Mouse (Mus musculus) midbrain, embryonic 10.5 days (tissue): ENCODE measurements around the gene Pomp. TPM values are rescaled to one million over a fixed set of nuclear protein-coding genes. Genes with fewer than 3 reads are reported as not detected.
A peak's percentile ranks its signal among the peaks of the same experiment; 100 is the strongest.

Experiments used
- DNase-seq: peaks from one replicate; pipeline ENCODE4 v3.0.0-alpha.2; 2017; ENCODE audit warnings: low spot score
- H3K27ac ChIP-seq: fragments of 300-500 bp; sonication (generic); replicated peaks from 2 replicates; pipeline ENCODE4 v1.5.1; 2016; ENCODE audit warnings: mild to moderate bottlenecking
- H3K27me3 ChIP-seq: fragments of 300-500 bp; sonication (generic); 2 replicates; pipeline ENCODE4 v1.6.1; 2016; ENCODE audit warnings: low read depth, mild to moderate bottlenecking; ENCODE audit not compliant: poor library complexity, severe bottlenecking
- H3K36me3 ChIP-seq: fragments of 300-500 bp; sonication (generic); 2 replicates; pipeline ENCODE4 v1.6.1; 2016; ENCODE audit warnings: mild to moderate bottlenecking, moderate library complexity
- H3K4me1 ChIP-seq: fragments of 300-500 bp; sonication (generic); 2 replicates; pipeline ENCODE4 v1.6.1; 2016
- H3K4me3 ChIP-seq: fragments of 300-500 bp; sonication (generic); 2 replicates; pipeline ENCODE4 v1.5.1; 2016; ENCODE audit warnings: mild to moderate bottlenecking, moderate library complexity
- H3K9me3 ChIP-seq: fragments of 300-500 bp; sonication (generic); replicated peaks from 2 replicates; pipeline ENCODE4 v1.6.1; 2016; ENCODE audit warnings: mild to moderate bottlenecking
- WGBS: fragments of 180-500 bp; shearing (Covaris S2); methylation state at CpG from one replicate; pipeline ENCODE4 v1.1.7; 2016; 5-methylcytosine and 5-hydroxymethylcytosine counted together
- polyA plus RNA-seq: library from polyadenylated mRNA; unstranded; fragments of >200 nt; fragmentation: Nextera tagmentation; extraction: Ambion mirVana; gene quantifications from 2 replicates; pipeline ENCODE4 v1.2.1, GENCODE M21; 2016

Pomp gene
- polyA plus RNA-seq, result 505 and 557 TPM in 2 replicates

GRCm38 (mm10) chr5:147860449-147861261 lies at the start of gene Pomp:
TSS of gene Pomp (plus strand) at chr5:147860461.
- no peaks in the 10 kb centered on the region for H3K9me3 ChIP-seq
- peak within 1 kb of the TSS; percentile 90 for H3K27ac ChIP-seq
- peak within 1 kb of the TSS; percentile 91 for H3K4me3 ChIP-seq
- H3K4me1 ChIP-seq, result peaks cover 21% of the 10 kb centered on the region
- H3K36me3 ChIP-seq, result peaks cover 37% of the 10 kb centered on the region
- WGBS, result under 1% methylated on average over 68 of the region's 68 CpGs
- H3K27me3 ChIP-seq, result no peaks in the 10 kb centered on the region
- DNase-seq, result peak; percentile 93

GRCm38 (mm10) chr5:147812255-147813040 lies 47.8 kb upstream of the Pomp start:
- DNase-seq, result no peak
- no peak overlapping the region for H3K27ac ChIP-seq
- H3K9me3 ChIP-seq, result no peaks in the 10 kb centered on the region; the same call in 1 of the 2 replicates
- H3K4me1 ChIP-seq, result no peaks in the 10 kb centered on the region
- H3K27me3 ChIP-seq, result no peaks in the 10 kb centered on the region
- no peaks in the 10 kb centered on the region for H3K36me3 ChIP-seq
- WGBS, result 82% methylated on average over 13 of the region's 13 CpGs
- H3K4me3 ChIP-seq, result no peak overlapping the region

- WGBS, result 77% methylated on average over 13 of the region's 13 CpGs
- Histone ChIP-seq H3K27me3 (no peaks in the 10 kb centered on the region), H3K9me3 (peaks cover 12% of the 10 kb centered on the region; the same call in 1 of the 2 replicates), H3K27ac (no peak overlapping the region), H3K4me1 (no peaks in the 10 kb centered on the region), H3K36me3 (no peaks in the 10 kb centered on the region), H3K4me3 (no peak overlapping the region)
- DNase-seq, result no peak
Observed at GRCm38 (mm10) chr5:147814971-147815370, 45.3 kb upstream of the Pomp start.

- DNase-seq, result no peak
- Histone ChIP-seq H3K4me3 (no peak overlapping the region), H3K27me3 (no peaks in the 10 kb centered on the region), H3K36me3 (no peaks in the 10 kb centered on the region), H3K27ac (no peak overlapping the region), H3K4me1 (no peaks in the 10 kb centered on the region), H3K9me3 (peaks cover 12% of the 10 kb centered on the region; the same call in 1 of the 2 replicates)
- 88% methylated on average over 8 of the region's 8 CpGs for WGBS
Observed at GRCm38 (mm10) chr5:147815592-147815991, 44.7 kb upstream of the Pomp start.

GRCm38 (mm10) chr5:147816465-147816864 lies 43.8 kb upstream of the Pomp start:
- H3K27me3 ChIP-seq, result no peaks in the 10 kb centered on the region
- H3K9me3 ChIP-seq, result peaks cover 18% of the 10 kb centered on the region; the same call in 1 of the 2 replicates
- H3K4me1 ChIP-seq, result no peaks in the 10 kb centered on the region
- H3K4me3 ChIP-seq, result no peak overlapping the region
- DNase-seq, result no peak
- no peaks in the 10 kb centered on the region for H3K36me3 ChIP-seq
- WGBS, result 67% methylated on average over 4 of the region's 4 CpGs
- H3K27ac ChIP-seq, result no peak overlapping the region

GRCm38 (mm10) chr5:147817747-147818496 lies 42.3 kb upstream of the Pomp start:
- DNase-seq, result peak; percentile 7
- Histone ChIP-seq H3K9me3 (peaks cover 18% of the 10 kb centered on the region; the same call in 1 of the 2 replicates), H3K4me3 (no peak overlapping the region), H3K36me3 (no peaks in the 10 kb centered on the region), H3K27me3 (no peaks in the 10 kb centered on the region), H3K27ac (no peak overlapping the region), H3K4me1 (no peaks in the 10 kb centered on the region)
- 88% methylated on average over 9 of the region's 9 CpGs for WGBS

- WGBS, result 88% methylated on average over 8 of the region's 8 CpGs
- H3K36me3 ChIP-seq, result no peaks in the 10 kb centered on the region
Observed at GRCm38 (mm10) chr5:147818866-147819265, 41.4 kb upstream of the Pomp start.

GRCm38 (mm10) chr5:147819895-147820294 lies 40.4 kb upstream of the Pomp start:
- no peak for DNase-seq
- H3K4me1 ChIP-seq, result no peaks in the 10 kb centered on the region
- H3K36me3 ChIP-seq, result no peaks in the 10 kb centered on the region
- H3K4me3 ChIP-seq, result no peak overlapping the region
- peaks cover 18% of the 10 kb centered on the region; the same call in 1 of the 2 replicates for H3K9me3 ChIP-seq
- H3K27ac ChIP-seq, result no peak overlapping the region
- H3K27me3 ChIP-seq, result no peaks in the 10 kb centered on the region
- WGBS, result 85% methylated on average over 7 of the region's 7 CpGs

More at GRCm38 (mm10) chr5:147818866-147819265, 41.4 kb upstream of the Pomp start:
- H3K9me3 ChIP-seq, result peaks cover 18% of the 10 kb centered on the region; the same call in 1 of the 2 replicates
- H3K27me3 ChIP-seq, result no peaks in the 10 kb centered on the region
- no peak overlapping the region for H3K4me3 ChIP-seq
- no peak for DNase-seq
- H3K4me1 ChIP-seq, result no peaks in the 10 kb centered on the region
- no peak overlapping the region for H3K27ac ChIP-seq

GRCm38 (mm10) chr5:147824021-147824605 lies 36.1 kb upstream of the Pomp start:
- no peak for DNase-seq
- Histone ChIP-seq H3K4me3 (no peak overlapping the region), H3K4me1 (peaks cover 16% of the 10 kb centered on the region), H3K27ac (no peak overlapping the region), H3K36me3 (no peaks in the 10 kb centered on the region), H3K27me3 (0 out of 2 replicates have a peak, but pooled peaks cover 4% of the 10 kb centered on the region), H3K9me3 (peaks cover 6% of the 10 kb centered on the region; the same call in 1 of the 2 replicates)
- WGBS, result 81% methylated on average over 13 of the region's 13 CpGs

- H3K36me3 ChIP-seq, result no peaks in the 10 kb centered on the region
- no peak overlapping the region for H3K27ac ChIP-seq
- H3K9me3 ChIP-seq, result peaks cover 6% of the 10 kb centered on the region; the same call in 1 of the 2 replicates
- H3K4me3 ChIP-seq, result no peak overlapping the region
- 0 out of 2 replicates have a peak, but pooled peaks cover 4% of the 10 kb centered on the region for H3K27me3 ChIP-seq
- peaks cover 16% of the 10 kb centered on the region for H3K4me1 ChIP-seq
- 59% methylated on average over 22 of the region's 22 CpGs for WGBS
- DNase-seq, result no peak
Observed at GRCm38 (mm10) chr5:147825375-147825969, 34.8 kb upstream of the Pomp start.

- Histone ChIP-seq H3K27ac (no peak overlapping the region), H3K27me3 (0 out of 2 replicates have a peak, but pooled peaks cover 4% of the 10 kb centered on the region), H3K4me1 (peaks cover 16% of the 10 kb centered on the region), H3K9me3 (0 out of 2 replicates have a peak, but pooled peaks cover under 1% of the 10 kb centered on the region), H3K4me3 (no peak overlapping the region), H3K36me3 (no peaks in the 10 kb centered on the region)
- DNase-seq, result no peak
- WGBS, result 71% methylated on average over 9 of the region's 9 CpGs
Observed at GRCm38 (mm10) chr5:147826091-147826490, 34.2 kb upstream of the Pomp start.
